ENCODE assay signal across 27 mouse cellular contexts in the genomic region with DNA sequence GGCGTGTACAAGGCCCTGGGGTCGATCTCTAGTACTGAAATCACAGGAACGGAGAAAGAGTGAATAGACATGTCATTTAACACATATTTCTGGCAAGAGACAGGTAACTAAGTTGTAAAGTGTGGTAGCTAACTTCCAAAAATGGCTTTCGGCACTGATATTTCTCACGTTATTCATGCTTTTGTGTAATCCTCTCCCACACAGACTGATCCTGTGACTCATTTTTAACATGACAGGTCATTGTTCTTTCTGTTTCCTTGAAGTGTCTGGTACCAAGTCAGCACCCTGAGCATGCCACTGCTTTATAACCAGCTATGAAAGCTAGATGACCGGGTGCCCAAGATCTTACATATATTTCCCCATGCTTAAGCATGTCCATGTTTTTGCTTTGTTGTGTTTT. TPM values are rescaled to one million over a fixed set of nuclear protein-coding genes. Genes with fewer than 3 reads are reported as not detected.
DNase-seq lines count a peak whose midpoint lies in the region; ATAC-seq and TF ChIP-seq lines count a peak whose summit lies in the region.
"Had no signal": no experiment of that assay in that cellular context is flagged by ENCODE, and none has a peak within 500 bp of the region (broad histone marks: within the 10 kb centered on the region; RNA-seq: fewer than 3 reads in every experiment).

No protein-coding gene starts in this region.

- ATAC-seq in Patski, result peak; percentile 8
- ATAC-seq in inflammation-experienced regulatory T-cells, adult 6 months, result no peak
- no peak for ATAC-seq in granulocyte monocyte progenitor cell, adult 5-6 weeks (replicated peaks; ENCODE audit: poor library complexity, severe bottlenecking)
- ATAC-seq in liver, embryonic 11.5 days (replicated peaks; ENCODE audit: low FRiP score), result no peak
- ATAC-seq: forebrain, embryonic 13.5 days; forebrain, embryonic 16.5 days; intestine, embryonic 15.5 days had no signal

- H3K79me2 ChIP-seq in C2C12 (ENCODE audit: control insufficient read depth, insufficient read depth), result no peaks in the 10 kb centered on the region

- H3K36me3 ChIP-seq in C2C12 (ENCODE audit: control insufficient read depth, insufficient read depth), result no peaks in the 10 kb centered on the region
- H3K36me3 ChIP-seq in liver, embryonic 11.5 days (ENCODE audit: control insufficient read depth, insufficient read depth, low read length), result no peaks in the 10 kb centered on the region
- H3K36me3 ChIP-seq: forebrain, embryonic 10.5 days; G1E; heart, embryonic 10.5 days; hindbrain, embryonic 12.5 days; hindbrain, embryonic 15.5 days; intestine, embryonic 15.5 days had no signal

- no peak overlapping the region for H3K4me3 ChIP-seq in C2C12 (ENCODE audit: insufficient read depth, poor library complexity, severe bottlenecking)
- no peak overlapping the region for H3K4me3 ChIP-seq in liver, embryonic 11.5 days (ENCODE audit: low read depth, low read length)
- H3K4me3 ChIP-seq: erythroblast, embryonic 14.5 days; forebrain, embryonic 10.5 days; forebrain, embryonic 13.5 days; gastrocnemius, adult 2 months; heart, adult 2 months; heart, embryonic 10.5 days; hindbrain, embryonic 12.5 days; hindbrain, embryonic 15.5 days; intestine, embryonic 15.5 days had no signal

- WGBS in liver, embryonic 11.5 days, result 84% methylated on average over 6 of the region's 6 CpGs

- H3K4me2 ChIP-seq in liver, embryonic 11.5 days, result no peak overlapping the region
- H3K4me2 ChIP-seq: forebrain, embryonic 13.5 days; hindbrain, embryonic 12.5 days; hindbrain, embryonic 15.5 days; intestine, embryonic 15.5 days had no signal

- no peaks in the 10 kb centered on the region for H3K4me1 ChIP-seq in liver, embryonic 11.5 days (replicated peaks; ENCODE audit: control insufficient read depth, insufficient read depth, low read length)
- H3K4me1 ChIP-seq: forebrain, embryonic 10.5 days; forebrain, embryonic 13.5 days; heart, embryonic 10.5 days; hindbrain, embryonic 12.5 days; hindbrain, embryonic 15.5 days; intestine, embryonic 15.5 days had no signal

- H3K27ac ChIP-seq in liver, embryonic 11.5 days (ENCODE audit: low read depth, low read length), result no peak overlapping the region
- H3K27ac ChIP-seq: forebrain, embryonic 10.5 days; forebrain, embryonic 13.5 days; gastrocnemius, adult 2 months; heart, adult 2 months; heart, embryonic 10.5 days; hindbrain, embryonic 12.5 days; hindbrain, embryonic 15.5 days; intestine, embryonic 15.5 days had no signal

- H3ac ChIP-seq in C2C12 (ENCODE audit: control insufficient read depth, insufficient read length, low read depth), result no peak overlapping the region

- no peaks in the 10 kb centered on the region for H3K9me3 ChIP-seq in liver, embryonic 11.5 days (ENCODE audit: control insufficient read depth, low read length)
- H3K9me3 ChIP-seq: forebrain, embryonic 10.5 days; forebrain, embryonic 13.5 days; G1E; heart, embryonic 10.5 days; hindbrain, embryonic 12.5 days; hindbrain, embryonic 15.5 days; intestine, embryonic 15.5 days had no signal

- POLR2A ChIA-PET in Patski (lab: Charles Lee), result interaction anchor here (0.7 to 1.8 kb wide), 4 partner anchors 9 to 701 kb away, joined by 3 to 4 read pairs (median 3); no protein-coding TSS in a partner anchor

- H3K27me3 ChIP-seq in C2C12 (ENCODE audit: control insufficient read depth, insufficient read depth, insufficient read length) (no peaks in the 10 kb centered on the region), Patski (no peaks in the 10 kb centered on the region)
- no peaks in the 10 kb centered on the region for H3K27me3 ChIP-seq in liver, embryonic 11.5 days (replicated peaks; ENCODE audit: control insufficient read depth, insufficient read depth, low read length)
- H3K27me3 ChIP-seq: CH12.LX; forebrain, embryonic 13.5 days; hindbrain, embryonic 12.5 days; hindbrain, embryonic 15.5 days; intestine, embryonic 15.5 days had no signal

- no peak overlapping the region for H3K9ac ChIP-seq in liver, embryonic 11.5 days (ENCODE audit: low read depth, low read length)
- H3K9ac ChIP-seq: forebrain, embryonic 13.5 days; hindbrain, embryonic 12.5 days; hindbrain, embryonic 15.5 days; intestine, embryonic 15.5 days had no signal

- TF ChIP-seq CTCF in C2C12 (IDR thresholded peaks at IDR 0.05; ENCODE audit: control insufficient read depth, insufficient read depth, insufficient read length) (no peak), Patski (IDR thresholded peaks at IDR 0.05) (no peak)

- H3K79me3 ChIP-seq in C2C12 (ENCODE audit: low read depth), result no peaks in the 10 kb centered on the region

- DNase-seq in 3T3-L1 (ENCODE audit: low read depth, low spot score), result peak; percentile 53
- peak; percentile 58 for DNase-seq in Patski (ENCODE audit: low read depth, low spot score)
- peak; percentile 45 for DNase-seq in fat pad, adult 2 months (ENCODE audit: extremely low read depth, low read depth, low spot score)
- no peak for DNase-seq in kidney, postnatal 10 days
- no peak for DNase-seq in liver, embryonic 11.5 days (ENCODE audit: low spot score)
- DNase-seq: adrenal gland, postnatal 14 days; cerebellum, adult 18-20 months; cerebellum, adult 9-10 months; cerebellum, postnatal 14 days; gastrocnemius, adult 2 months; gastrocnemius, postnatal 14 days; heart, adult 2 months; kidney, adult 11 months; kidney, adult 8-10 months had no signal

- in situ Hi-C loops in Patski (cut with MboI; ENCODE audit: low pct_unique_long_range_greater_than_20kb), result no loop called here

- CTCF ChIA-PET in Patski (lab: Charles Lee), result interaction anchor here (1.4 to 4.1 kb wide), 3 partner anchors 11 to 37 kb away, joined by 3 to 20 read pairs (median 5); no protein-coding TSS in a partner anchor

TF ChIP-seq in C2C12, 6 proteins besides CTCF, POLR2A, EP300 and RAD21:
- TF ChIP-seq CEBPB (IDR thresholded peaks at IDR 0.05; ENCODE audit: low read depth) (peak; percentile 53), MYOD1 (IDR thresholded peaks at IDR 0.05; ENCODE audit: control insufficient read depth, insufficient read length, low read depth) (no peak)

RNA-seq across cellular contexts. Expression of a gene that starts 26.1 kb away (rescaled TPM):
- 129 TPM for polyA plus RNA-seq in C2C12 (2012; fragmentation: generic; extraction: Trizol)
- 255 TPM for polyA plus RNA-seq in Patski (2021)
- polyA plus RNA-seq in inflammation-experienced regulatory T-cells, adult 6 months (2017; shearing (Covaris generic)), result 1 to 10 TPM; 1.1 to 2.8 (median 1.6) TPM
- total RNA-seq in granulocyte monocyte progenitor cell, adult 5-6 weeks (2014; fragmentation: Nextera tagmentation), result 29.0 and 29.8 TPM in 2 replicates
- 25.2 and 25.4 TPM in 2 replicates for total RNA-seq in granulocyte monocyte progenitor cell, adult 5-6 weeks (2017)
- 59.0 and 66.1 TPM in 2 replicates for polyA plus RNA-seq in liver, embryonic 11.5 days (2014; fragmentation: Nextera tagmentation; extraction: Ambion mirVana)

Comparison
In these comparisons a context has a peak if more than half of its experiments do, and no peak if none do; other contexts are left out.
1. DNase-seq: peak in 3T3-L1 (single experiment), Patski (single experiment) and fat pad, adult 2 months (single experiment); none in kidney, postnatal 10 days (single experiment) and liver, embryonic 11.5 days (single experiment).
2. RNA of a gene that starts 26.1 kb away (polyA plus RNA-seq): 255 TPM in Patski (single experiment), 129 TPM in C2C12 (single experiment) and 59.0 to 66.1 TPM in liver, embryonic 11.5 days; 1.1 to 2.8 TPM in inflammation-experienced regulatory T-cells, adult 6 months; every median in the first group is over 10 times any median in the second.